Mouse (Mus musculus): ENCODE measurements at regions not wholly inside any gene's neighbourhood (a gene's known extent, or its start where the extent isn't known, plus 50 kb on each side); places are given as distances from the start of the nearest gene placed in this dataset.
A peak's percentile ranks its signal among the peaks of the same experiment; 100 is the strongest.

GRCm38 (mm10) chr14:106364767-106365623 is 259.0 kb downstream of the Trim52 start:
- DNase-seq = peak; percentile 17 to 22
- intact Hi-C loops (cut with DNase I) = no loop called here

DNA sequence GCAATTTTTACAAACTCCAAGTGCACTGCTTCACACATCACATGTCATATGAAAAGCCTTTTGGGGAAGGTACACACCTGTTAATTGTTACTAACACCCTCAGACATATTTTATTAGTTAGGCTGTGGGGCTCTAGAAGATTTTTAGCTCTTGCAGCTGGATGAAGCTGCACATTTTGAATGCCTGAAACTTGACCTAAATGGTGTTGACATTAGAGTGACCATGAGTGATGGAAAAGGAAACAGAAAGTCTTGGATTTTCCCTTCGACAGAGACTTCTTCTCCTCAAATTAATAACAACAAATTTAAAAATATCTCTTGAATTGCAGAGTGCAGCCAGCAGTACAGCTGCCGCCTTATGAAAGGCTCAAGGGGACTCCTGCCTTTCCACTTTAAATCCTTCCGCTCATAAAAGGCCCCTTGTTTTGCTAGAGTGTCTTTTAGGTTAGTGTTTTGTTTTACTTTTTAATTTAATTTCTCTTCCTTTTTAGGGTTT is 259.7 kb downstream of the Trim52 start:
- peak in 1 of 2 experiments; percentile 6 for DNase-seq

GRCm38 (mm10) chr14:106373451-106373850 is 267.5 kb downstream of the Trim52 start:
- DNase-seq = no peak
- intact Hi-C loops (cut with DNase I) = no loop called here

More for the DNA sequence above, 259.7 kb downstream of the Trim52 start:
- intact Hi-C loops (cut with DNase I) = no loop called here

DNA sequence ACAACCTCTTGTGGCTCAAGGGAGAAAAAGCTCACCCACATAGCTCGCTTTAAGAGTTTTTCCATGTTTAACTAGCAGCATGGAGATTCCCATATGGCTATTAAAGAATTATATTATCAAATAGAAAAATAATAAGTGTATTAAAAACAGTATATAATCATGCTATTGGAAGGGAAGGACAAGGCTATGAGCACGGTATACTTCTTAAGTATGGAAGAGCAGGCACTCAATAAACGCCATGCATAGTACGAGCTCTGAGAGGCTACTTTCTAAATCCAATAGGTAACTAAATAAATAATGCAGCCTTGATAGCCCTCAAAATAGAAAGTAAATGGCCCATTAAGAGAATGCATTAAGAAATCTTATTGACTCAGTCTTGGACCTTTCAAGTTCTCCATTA is 273.6 kb downstream of the Trim52 start:
- DNase-seq = no peak
- intact Hi-C loops (cut with DNase I) = no loop called here

GRCm38 (mm10) chr14:106387671-106388070 is 281.7 kb downstream of the Trim52 start:
- intact Hi-C loops (cut with DNase I) = no loop called here
- peak in 1 of 2 experiments; percentile 28 for DNase-seq

DNA sequence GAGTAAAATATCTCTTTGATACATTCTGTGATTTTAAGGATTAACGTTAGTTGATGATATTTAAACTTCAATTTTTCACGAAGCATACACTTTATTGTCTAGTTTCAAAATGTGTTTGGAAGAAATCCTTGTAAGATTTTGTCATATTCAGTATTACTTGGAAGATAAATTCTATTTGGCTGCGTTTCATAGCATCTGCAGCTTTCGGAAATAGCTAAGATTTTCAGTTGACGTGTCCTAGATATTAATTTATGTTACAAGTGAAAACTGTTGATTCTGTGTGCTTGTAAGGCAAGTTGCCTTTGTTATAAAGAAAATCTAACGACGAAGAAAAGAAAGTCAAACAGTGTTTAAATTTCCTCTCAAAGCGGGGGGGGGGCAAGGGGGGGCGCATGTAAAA is 284.5 kb downstream of the Trim52 start:
- no peak for DNase-seq
- intact Hi-C loops (cut with DNase I) = no loop called here

- DNase-seq = no peak
- intact Hi-C loops (cut with DNase I) = no loop called here
Observed at GRCm38 (mm10) chr14:106393978-106394377, 288.0 kb downstream of the Trim52 start.

GRCm38 (mm10) chr14:106412917-106413558 is 307.0 kb downstream of the Trim52 start:
- no peak for DNase-seq
- intact Hi-C loops (cut with DNase I) = no loop called here

GRCm38 (mm10) chr14:106424714-106425113 is 318.7 kb downstream of the Trim52 start:
- intact Hi-C loops (cut with DNase I) = no loop called here
- DNase-seq = peak; percentile 2 to 14

DNA sequence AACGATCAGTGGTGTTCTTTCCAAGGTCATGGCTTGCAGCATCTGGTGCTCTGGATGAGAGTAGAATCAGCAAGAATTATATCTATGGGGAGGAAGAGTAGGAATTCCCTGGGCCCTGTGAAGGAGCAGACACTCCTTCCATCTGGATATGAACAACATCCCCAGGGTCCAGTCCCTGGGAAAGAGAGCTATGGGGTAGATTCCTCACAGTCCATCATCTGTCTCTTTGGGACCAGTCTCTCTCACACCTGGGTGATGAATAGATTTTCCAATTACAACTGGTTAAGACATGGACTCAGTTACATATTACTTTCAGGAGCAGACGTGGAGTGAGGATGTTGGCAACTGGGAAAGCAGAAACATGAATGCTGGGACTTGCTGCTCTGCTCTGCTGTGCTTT is 322.6 kb downstream of the Trim52 start:
- no peak for DNase-seq
- intact Hi-C loops (cut with DNase I) = no loop called here

DNA sequence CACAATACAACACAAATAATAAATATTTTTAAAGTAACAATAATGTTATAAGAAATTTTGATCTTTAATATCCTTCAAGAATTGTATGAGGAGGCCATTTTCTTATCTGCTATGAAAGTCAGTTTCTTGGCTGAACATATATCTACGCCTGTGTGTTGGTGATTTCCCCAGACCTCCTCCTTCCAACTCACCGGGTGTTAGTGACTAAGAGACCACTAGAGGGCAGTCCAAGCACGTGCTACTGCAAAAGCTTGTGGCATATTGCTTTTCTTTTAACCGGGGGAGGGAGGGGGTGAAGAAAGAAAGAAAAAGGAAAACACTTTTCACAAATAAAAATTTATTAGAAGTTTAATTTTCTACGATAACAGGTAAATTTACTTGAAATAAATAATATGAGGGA is 333.3 kb downstream of the Trim52 start:
- peak; percentile 47 to 72 for DNase-seq
- intact Hi-C loops (cut with DNase I) = loop anchor here (1.0 kb wide), 1 partner anchor 61 kb away; no protein-coding TSS in a partner anchor

DNA sequence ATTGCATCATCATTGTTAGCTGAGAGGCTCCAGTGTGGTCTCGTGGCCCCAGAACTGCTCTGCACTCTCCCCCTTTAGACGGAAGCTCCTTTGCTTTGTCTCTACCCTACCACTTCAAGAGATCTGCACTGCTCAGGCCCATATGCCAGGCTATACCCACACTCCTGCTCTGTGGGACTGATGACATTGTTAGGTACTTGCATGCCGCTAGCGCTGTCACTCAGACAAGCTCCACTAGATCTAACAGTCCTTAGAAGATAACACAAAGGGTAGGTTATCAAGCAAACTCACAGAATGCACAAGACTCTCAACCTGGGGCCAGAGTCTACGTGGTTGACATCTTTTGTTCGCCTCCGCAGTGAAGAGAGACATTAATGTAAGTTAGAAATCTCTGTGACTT is 383.1 kb downstream of the Trim52 start:
- DNase-seq = no peak
- intact Hi-C loops (cut with DNase I) = no loop called here

- no peak for DNase-seq
- intact Hi-C loops (cut with DNase I) = no loop called here
Observed at GRCm38 (mm10) chr14:106491389-106491788, 385.4 kb downstream of the Trim52 start.

DNA sequence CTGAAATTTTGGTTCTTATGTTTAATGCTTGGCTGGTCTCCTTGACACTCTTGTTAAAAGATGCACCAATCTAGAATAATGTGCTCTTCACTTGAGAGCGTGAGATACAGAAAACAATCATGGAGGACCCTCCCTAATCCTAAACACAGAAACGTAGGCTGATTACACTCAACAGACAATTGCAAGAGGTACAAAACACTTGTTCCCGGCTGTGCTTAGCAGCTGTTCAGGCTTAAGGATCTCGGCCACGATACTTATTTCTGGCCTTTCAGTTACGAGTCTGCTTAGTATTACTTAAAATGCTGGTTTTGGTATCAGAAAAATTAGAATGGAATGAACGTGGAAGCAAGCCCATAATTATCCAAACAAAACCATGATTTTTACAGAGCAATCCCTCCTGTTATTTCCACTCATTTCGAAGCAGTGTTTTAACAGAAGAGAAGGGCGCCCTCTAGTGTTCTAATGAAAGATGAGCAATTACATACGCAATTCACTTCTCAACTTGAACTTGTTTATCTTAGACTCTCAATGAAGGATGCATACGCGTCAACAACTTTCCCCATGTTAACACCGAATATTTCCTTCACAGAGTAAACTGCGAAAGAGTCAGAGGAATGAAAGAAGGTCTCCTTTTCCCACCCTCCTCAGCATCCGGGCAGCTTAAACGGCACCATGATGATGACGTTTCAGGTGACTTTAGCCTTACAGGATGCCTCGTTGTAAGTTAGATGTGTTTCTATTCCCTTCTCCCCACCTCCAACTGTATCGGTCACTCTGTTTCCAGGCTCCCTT is 394.5 kb downstream of the Trim52 start:
- intact Hi-C loops (cut with DNase I) = loop anchor here (1.0 to 10.0 kb wide), 3 partner anchors 61 to 1186 kb away; no protein-coding TSS in a partner anchor
- DNase-seq = peak in 1 of 2 experiments; percentile 25

DNA sequence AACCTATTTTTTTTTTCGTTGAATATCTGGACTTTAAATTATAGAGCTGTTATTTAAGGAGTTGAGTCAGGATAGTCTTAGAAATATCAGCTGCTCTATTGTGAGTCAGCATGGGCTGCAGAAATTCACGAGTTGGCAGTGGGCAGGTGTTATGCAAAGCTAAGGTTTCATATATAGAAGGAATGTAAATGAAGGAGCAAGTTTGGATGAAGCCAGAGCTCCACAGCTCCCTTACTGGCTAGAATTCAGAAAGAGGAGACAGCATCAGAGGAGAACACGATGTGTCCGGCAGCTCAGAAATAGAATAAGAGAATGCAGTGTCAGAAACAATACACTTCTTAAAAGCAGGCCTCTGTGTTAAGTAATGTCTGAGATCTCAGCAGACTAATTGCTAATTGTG is 400.9 kb downstream of the Trim52 start:
- DNase-seq = no peak
- intact Hi-C loops (cut with DNase I) = loop anchor here (10.0 kb wide), 2 partner anchors 1112 to 1192 kb away; no protein-coding TSS in a partner anchor

DNA sequence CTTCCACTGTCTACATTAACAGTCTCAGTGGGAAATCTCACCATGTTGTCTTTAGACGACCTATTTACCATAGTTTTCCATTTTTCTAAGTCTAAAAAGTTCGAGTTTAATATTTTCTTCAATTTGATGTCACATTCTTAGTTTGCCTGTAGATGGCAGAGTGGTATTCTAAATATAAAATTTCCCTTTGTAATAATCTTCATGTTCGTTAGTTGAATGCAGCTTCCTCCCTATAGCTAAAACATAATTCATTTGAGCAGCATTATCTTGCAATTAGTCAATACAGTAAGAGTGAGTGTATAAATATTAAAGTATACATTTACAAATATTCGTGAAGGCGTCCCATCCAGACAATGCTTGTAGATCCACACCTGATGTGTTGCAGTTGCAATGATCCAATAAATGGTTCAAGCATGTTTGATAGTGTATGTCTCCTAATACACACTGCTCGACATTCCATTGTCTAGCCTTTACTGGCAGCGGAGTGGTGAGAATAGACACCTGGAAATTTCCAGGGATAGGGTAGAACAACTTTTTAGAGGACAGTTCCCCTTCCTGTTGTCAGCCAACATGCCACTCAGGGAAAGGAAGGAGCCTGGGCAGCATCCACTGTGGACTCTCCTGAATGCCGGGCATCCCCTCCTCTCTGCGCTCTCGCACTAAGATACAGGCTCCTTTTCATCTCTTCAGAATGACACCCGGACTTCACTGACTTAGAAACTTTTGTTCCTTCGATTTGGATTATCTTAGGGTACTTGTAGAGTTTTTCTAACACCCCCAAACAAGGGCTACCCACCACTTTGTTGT is 412.8 kb downstream of the Trim52 start:
- intact Hi-C loops (cut with DNase I) = no loop called here
- DNase-seq = no peak

GRCm38 (mm10) chr14:106520808-106521207 is 414.8 kb downstream of the Trim52 start:
- no peak for DNase-seq
- intact Hi-C loops (cut with DNase I) = no loop called here

DNA sequence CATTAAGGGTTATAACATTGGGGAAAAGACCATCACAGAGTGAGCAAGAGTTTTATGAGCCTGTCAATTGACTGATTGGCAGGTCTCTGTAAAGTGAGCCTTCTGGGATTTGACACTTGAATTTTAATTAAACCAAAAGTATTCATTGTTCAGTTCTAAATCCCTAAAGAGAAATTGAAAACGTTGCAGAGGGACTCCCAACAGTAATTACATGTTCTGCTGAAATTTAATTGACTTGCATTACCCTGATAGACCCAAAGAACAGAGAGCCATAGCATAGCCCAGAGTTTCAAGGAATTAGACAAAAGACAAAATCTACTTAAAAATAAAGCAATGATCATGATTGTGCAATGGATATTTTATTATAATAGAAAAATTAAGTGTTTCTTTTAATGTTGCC is 444.2 kb downstream of the Trim52 start:
- DNase-seq = no peak
- intact Hi-C loops (cut with DNase I) = no loop called here

GRCm38 (mm10) chr14:106579281-106579680 is 473.3 kb downstream of the Trim52 start:
- intact Hi-C loops (cut with DNase I) = no loop called here

GRCm38 (mm10) chr14:106581886-106582285 is 475.9 kb downstream of the Trim52 start:
- DNase-seq = no peak
- intact Hi-C loops (cut with DNase I) = no loop called here

More at GRCm38 (mm10) chr14:106579281-106579680, 473.3 kb downstream of the Trim52 start:
- no peak for DNase-seq
